Mouse (Mus musculus) gonadal fat pad, adult 2 months (tissue): ENCODE data around the gene Syngr4. TPM values are rescaled to one million over a fixed set of nuclear protein-coding genes. Genes with fewer than 3 reads are reported as not detected.

ENCODE experiments used
- DNase-seq: peaks from one replicate; pipeline ENCODE4 v3.0.0-alpha.2; 2012; ENCODE audit warnings: low read depth
- polyA plus RNA-seq: library from polyadenylated mRNA; depleted of rRNA; stranded (reverse); fragments of >200 nt; gene quantifications from 2 replicates; pipeline ENCODE4 v1.2.3, GENCODE M21; 2012; rRNA removed

Syngr4 gene
- polyA plus RNA-seq, 1 experiment = 1.7 TPM

GRCm38 (mm10) chr7:45869107-45869670, 27.3 kb downstream of the Syngr4 start:
- DNase-seq = no peak

- no peak for DNase-seq
Observed at GRCm38 (mm10) chr7:45867871-45868270, 28.6 kb downstream of the Syngr4 start.

GRCm38 (mm10) chr7:45865925-45866910, 30.3 kb downstream of the Syngr4 start:
- DNase-seq = no peak

GRCm38 (mm10) chr7:45864435-45864834, 32.1 kb downstream of the Syngr4 start:
- DNase-seq = no peak

GRCm38 (mm10) chr7:45862804-45863203, 33.7 kb downstream of the Syngr4 start:
- no peak for DNase-seq

GRCm38 (mm10) chr7:45859008-45859407, 37.5 kb downstream of the Syngr4 start:
- DNase-seq = no peak

- DNase-seq = no peak
Observed at GRCm38 (mm10) chr7:45856950-45857901, 39.3 kb downstream of the Syngr4 start.

GRCm38 (mm10) chr7:45853089-45853488, 43.4 kb downstream of the Syngr4 start:
- no peak for DNase-seq

- DNase-seq = no peak
Observed at GRCm38 (mm10) chr7:45850661-45851060, 45.9 kb downstream of the Syngr4 start.

GRCm38 (mm10) chr7:45848447-45849027, 48.0 kb downstream of the Syngr4 start:
- no peak for DNase-seq

- no peak for DNase-seq
Observed at GRCm38 (mm10) chr7:45842950-45843744, 53.4 kb downstream of the Syngr4 start.

Other genes starting within 250 kb of the Syngr4 start
- 1.1 and 2.9 TPM in 2 replicates for gene Fut2, start 230.3 kb downstream of the Syngr4 start, polyA plus RNA-seq
- gene Ntn5, start 212.7 kb downstream of the Syngr4 start, polyA plus RNA-seq = 0.85 and 2.7 TPM in 2 replicates
- 1.7 and 2.8 TPM in 2 replicates for gene Sec1, start 202.3 kb downstream of the Syngr4 start, polyA plus RNA-seq
- gene Car11, start 196.9 kb downstream of the Syngr4 start, polyA plus RNA-seq = 9.1 and 11.8 TPM in 2 replicates
- gene Dbp, start 191.6 kb downstream of the Syngr4 start, polyA plus RNA-seq = 31.0 and 50.0 TPM in 2 replicates
- 1,223 and 1,429 TPM in 2 replicates for gene Rpl18, start 181.3 kb downstream of the Syngr4 start, polyA plus RNA-seq
- gene Sphk2, start 178.7 kb downstream of the Syngr4 start, polyA plus RNA-seq = 50.0 and 52.1 TPM in 2 replicates
- 2.6 and 2.7 TPM in 2 replicates for gene Fam83e, start 175.5 kb downstream of the Syngr4 start, polyA plus RNA-seq
- 0.93 and 1.3 TPM in 2 replicates for gene Spaca4, start 170.9 kb downstream of the Syngr4 start, polyA plus RNA-seq
- gene Lmtk3, start 113.0 kb downstream of the Syngr4 start, polyA plus RNA-seq = 2.7 and 3.6 TPM in 2 replicates
- gene Sult2b1, start 112.0 kb downstream of the Syngr4 start, polyA plus RNA-seq = 22.6 and 37.0 TPM in 2 replicates
- 51.1 and 56.9 TPM in 2 replicates for gene Cyth2, start 82.1 kb downstream of the Syngr4 start, polyA plus RNA-seq
- gene Kcnj14, start 71.9 kb downstream of the Syngr4 start, polyA plus RNA-seq = 1.4 and 15.1 TPM in 2 replicates
- gene Grwd1, start 65.8 kb downstream of the Syngr4 start, polyA plus RNA-seq = 11.4 and 13.8 TPM in 2 replicates
- 336 and 353 TPM in 2 replicates for gene Kdelr1, start 23.9 kb downstream of the Syngr4 start, polyA plus RNA-seq
- gene Grin2d, start 18.3 kb downstream of the Syngr4 start, polyA plus RNA-seq = 1.3 and 1.8 TPM in 2 replicates
- gene Tmem143, start 227 bp upstream of the Syngr4 start, polyA plus RNA-seq = 53.9 and 63.6 TPM in 2 replicates
- gene Emp3, start 24.7 kb upstream of the Syngr4 start, polyA plus RNA-seq = 91.6 and 139 TPM in 2 replicates
- 4.6 and 6.9 TPM in 2 replicates for gene Ccdc114, start 27.4 kb upstream of the Syngr4 start, polyA plus RNA-seq
- gene Abcc6, start 133.6 kb upstream of the Syngr4 start, polyA plus RNA-seq = 0.14 and 0.38 TPM in 2 replicates
- 53.8 and 59.7 TPM in 2 replicates for gene Nomo1, start 137.0 kb upstream of the Syngr4 start, polyA plus RNA-seq
- gene Kcnj11, start 204.1 kb upstream of the Syngr4 start, polyA plus RNA-seq = 16.5 and 18.0 TPM in 2 replicates